Mouse (Mus musculus) liver, postnatal 0 days (tissue): ENCODE data around the gene Sae1.

Experiments
- CTCF ChIP-seq: sonication (generic); IDR thresholded peaks from 2 replicates; pipeline ENCODE4 v1.5.1; 2016; ENCODE audit warnings: antibody characterized with exemption, low read depth
- EP300 ChIP-seq: IDR thresholded peaks from 2 replicates; pipeline ENCODE4 v1.6.1; 2016; ENCODE audit warnings: antibody characterized with exemption, low read depth, mild to moderate bottlenecking

DNA sequence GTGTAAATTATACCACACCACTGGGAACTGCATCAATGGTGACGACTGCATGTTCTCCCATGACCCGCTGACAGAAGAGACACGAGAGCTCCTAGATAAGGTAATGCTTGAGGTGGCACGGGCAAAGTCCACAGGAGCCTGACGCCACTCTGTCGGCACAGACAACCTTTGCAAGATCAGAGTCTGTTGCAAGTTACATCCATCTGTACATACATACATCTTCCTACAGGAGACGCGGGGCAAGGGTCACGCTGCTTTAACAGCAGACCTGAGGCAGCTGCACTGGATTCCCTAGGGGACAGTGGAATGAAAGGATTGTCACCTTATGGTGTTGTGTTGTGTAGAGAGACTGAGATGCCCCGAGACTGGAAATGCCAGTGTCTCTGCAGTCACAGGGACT lies 38.1 kb upstream of the Sae1 start:
- TF ChIP-seq CTCF (no peak), EP300 (no peak)
